Mouse (Mus musculus): ENCODE data around the gene Gpr153. TPM values are rescaled to one million over a fixed set of nuclear protein-coding genes. Genes with fewer than 3 reads are reported as not detected.

Gene Gpr153
- polyA plus RNA-seq, 2 experiments = 33.0 to 56.5 TPM

GRCm38 (mm10) chr4:152246011-152246410 is 28.0 kb upstream of the Gpr153 start:
- no peak overlapping the region for H3K27ac ChIP-seq (replicated peaks; ENCODE audit: low read depth, low read length)
- no peak overlapping the region for H3K4me2 ChIP-seq (replicated peaks; ENCODE audit: low read depth, low read length, severe bottlenecking)
- no peak overlapping the region for H3K9ac ChIP-seq (ENCODE audit: low read depth, low read length, severe bottlenecking)
- DNase-seq (ENCODE audit: low spot score) = no peak
- no peaks in the 10 kb centered on the region for H3K9me3 ChIP-seq (ENCODE audit: control insufficient read depth, low read length)
- WGBS = 68% methylated on average over 6 of the region's 6 CpGs
- no peak for TF ChIP-seq POLR2A (IDR thresholded peaks at IDR 0.05; ENCODE audit: borderline replicate concordance, extremely low read depth, insufficient read depth, insufficient read length)
- H3K36me3 ChIP-seq (ENCODE audit: control insufficient read depth, insufficient read depth, low read length) = no peaks in the 10 kb centered on the region
- no peaks in the 10 kb centered on the region; the same call in 1 of the 2 replicates for H3K4me1 ChIP-seq (ENCODE audit: control insufficient read depth, insufficient read depth, low read length)
- H3K27me3 ChIP-seq (ENCODE audit: control insufficient read depth, insufficient read depth, low read length) = no peaks in the 10 kb centered on the region
- H3K4me3 ChIP-seq (replicated peaks; ENCODE audit: low read length) = no peak overlapping the region
- ATAC-seq (ENCODE audit: low FRiP score, low read depth) = no peak

DNA sequence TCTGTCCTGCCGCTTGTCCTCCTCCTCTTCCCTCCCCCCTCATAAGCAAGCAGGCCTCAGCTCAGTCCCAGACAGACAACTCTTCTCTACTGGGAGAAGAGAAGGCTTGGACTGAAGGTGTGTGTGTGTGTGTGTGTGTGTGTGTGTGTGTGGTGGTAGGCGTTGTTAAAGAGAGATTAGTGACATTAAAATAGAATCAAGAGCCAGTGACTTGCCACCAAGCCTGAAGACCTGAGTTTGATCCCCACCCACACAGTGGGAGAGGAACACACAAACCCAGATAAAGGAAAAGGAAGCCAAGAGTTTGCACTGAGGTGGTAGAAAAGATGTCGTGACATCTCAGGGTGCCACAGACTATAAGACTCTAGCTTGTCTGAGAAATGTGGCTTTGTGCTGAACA is 26.8 kb upstream of the Gpr153 start:
- no peaks in the 10 kb centered on the region; the same call in 1 of the 2 replicates for H3K4me1 ChIP-seq (ENCODE audit: control insufficient read depth, insufficient read depth, low read length)
- H3K27ac ChIP-seq (replicated peaks; ENCODE audit: low read depth, low read length) = no peak overlapping the region
- TF ChIP-seq POLR2A (IDR thresholded peaks at IDR 0.05; ENCODE audit: borderline replicate concordance, extremely low read depth, insufficient read depth, insufficient read length) = no peak
- ATAC-seq (ENCODE audit: low FRiP score, low read depth) (no peak), DNase-seq (ENCODE audit: low spot score) (no peak)
- H3K4me2 ChIP-seq (replicated peaks; ENCODE audit: low read depth, low read length, severe bottlenecking) = no peak overlapping the region
- WGBS = 83% methylated on average over 3 of the region's 3 CpGs
- no peak overlapping the region for H3K9ac ChIP-seq (ENCODE audit: low read depth, low read length, severe bottlenecking)
- no peaks in the 10 kb centered on the region for H3K27me3 ChIP-seq (ENCODE audit: control insufficient read depth, insufficient read depth, low read length)
- H3K9me3 ChIP-seq (ENCODE audit: control insufficient read depth, low read length) = no peaks in the 10 kb centered on the region
- no peaks in the 10 kb centered on the region for H3K36me3 ChIP-seq (ENCODE audit: control insufficient read depth, insufficient read depth, low read length)
- no peak overlapping the region for H3K4me3 ChIP-seq (replicated peaks; ENCODE audit: low read length)

GRCm38 (mm10) chr4:152250615-152251014 is 23.4 kb upstream of the Gpr153 start:
- Histone ChIP-seq H3K4me2 (replicated peaks; ENCODE audit: low read depth, low read length, severe bottlenecking) (no peak overlapping the region), H3K4me1 (ENCODE audit: control insufficient read depth, insufficient read depth, low read length) (no peaks in the 10 kb centered on the region; the same call in 1 of the 2 replicates), H3K27ac (replicated peaks; ENCODE audit: low read depth, low read length) (no peak overlapping the region), H3K9ac (ENCODE audit: low read depth, low read length, severe bottlenecking) (no peak overlapping the region), H3K9me3 (ENCODE audit: control insufficient read depth, low read length) (no peaks in the 10 kb centered on the region), H3K27me3 (ENCODE audit: control insufficient read depth, insufficient read depth, low read length) (no peaks in the 10 kb centered on the region), H3K4me3 (replicated peaks; ENCODE audit: low read length) (no peak overlapping the region), H3K36me3 (ENCODE audit: control insufficient read depth, insufficient read depth, low read length) (no peaks in the 10 kb centered on the region)
- DNase-seq (ENCODE audit: low spot score) (no peak), ATAC-seq (ENCODE audit: low FRiP score, low read depth) (no peak)
- 89% methylated on average over 6 of the region's 6 CpGs for WGBS
- TF ChIP-seq POLR2A (IDR thresholded peaks at IDR 0.05; ENCODE audit: borderline replicate concordance, extremely low read depth, insufficient read depth, insufficient read length) = no peak

- Histone ChIP-seq H3K9ac (ENCODE audit: low read depth, low read length, severe bottlenecking) (no peak overlapping the region), H3K4me3 (replicated peaks; ENCODE audit: low read length) (no peak overlapping the region), H3K27ac (replicated peaks; ENCODE audit: low read depth, low read length) (no peak overlapping the region), H3K4me1 (ENCODE audit: control insufficient read depth, insufficient read depth, low read length) (no peaks in the 10 kb centered on the region), H3K9me3 (ENCODE audit: control insufficient read depth, low read length) (no peaks in the 10 kb centered on the region), H3K36me3 (ENCODE audit: control insufficient read depth, insufficient read depth, low read length) (no peaks in the 10 kb centered on the region), H3K27me3 (ENCODE audit: control insufficient read depth, insufficient read depth, low read length) (no peaks in the 10 kb centered on the region), H3K4me2 (replicated peaks; ENCODE audit: low read depth, low read length, severe bottlenecking) (no peak overlapping the region)
- peak; percentile 57; the same call in 1 of the 2 replicates for ATAC-seq (ENCODE audit: low FRiP score, low read depth)
- no peak for DNase-seq (ENCODE audit: low spot score)
- TF ChIP-seq POLR2A (IDR thresholded peaks at IDR 0.05; ENCODE audit: borderline replicate concordance, extremely low read depth, insufficient read depth, insufficient read length) = no peak
- WGBS = 66% methylated on average over 9 of the region's 9 CpGs
Measured at GRCm38 (mm10) chr4:152253183-152253759, 20.8 kb upstream of the Gpr153 start.

DNA sequence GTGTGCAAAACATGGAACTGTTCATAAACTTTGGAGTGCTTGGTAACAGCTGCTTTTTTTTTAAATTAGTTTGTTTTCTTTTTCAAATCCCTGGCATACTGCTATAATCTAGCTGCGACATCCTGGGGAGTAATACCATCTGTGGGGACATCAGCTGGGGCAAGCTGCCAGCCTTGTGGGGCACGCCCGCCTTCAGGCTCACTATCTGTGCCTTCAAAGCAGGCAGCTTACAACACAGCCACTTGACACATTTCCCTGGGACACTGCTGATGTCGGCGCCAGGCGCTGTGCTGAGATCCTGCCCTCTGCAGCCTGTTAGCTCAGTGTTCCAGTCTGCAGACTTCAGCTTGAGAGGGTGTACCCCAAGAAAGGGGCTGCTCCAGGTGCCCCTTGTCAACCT is 17.0 kb upstream of the Gpr153 start:
- TF ChIP-seq POLR2A (IDR thresholded peaks at IDR 0.05; ENCODE audit: borderline replicate concordance, extremely low read depth, insufficient read depth, insufficient read length) = no peak
- Histone ChIP-seq H3K27me3 (ENCODE audit: control insufficient read depth, insufficient read depth, low read length) (no peaks in the 10 kb centered on the region), H3K36me3 (ENCODE audit: control insufficient read depth, insufficient read depth, low read length) (no peaks in the 10 kb centered on the region), H3K4me1 (ENCODE audit: control insufficient read depth, insufficient read depth, low read length) (no peaks in the 10 kb centered on the region), H3K27ac (replicated peaks; ENCODE audit: low read depth, low read length) (no peak overlapping the region), H3K9ac (ENCODE audit: low read depth, low read length, severe bottlenecking) (no peak overlapping the region), H3K4me3 (replicated peaks; ENCODE audit: low read length) (no peak overlapping the region), H3K4me2 (replicated peaks; ENCODE audit: low read depth, low read length, severe bottlenecking) (no peak overlapping the region), H3K9me3 (ENCODE audit: control insufficient read depth, low read length) (no peaks in the 10 kb centered on the region)
- 56% methylated on average over 6 of the region's 6 CpGs for WGBS
- no peak for DNase-seq (ENCODE audit: low spot score)
- no peak for ATAC-seq (ENCODE audit: low FRiP score, low read depth)
